Mouse (Mus musculus): ENCODE data around the gene Hbb-bt.
"Not testable (repeated sequence)": the region's sequence is repeated elsewhere in the genome, so short reads cannot be mapped to it uniquely, and the experiment has no call there.

DNA sequence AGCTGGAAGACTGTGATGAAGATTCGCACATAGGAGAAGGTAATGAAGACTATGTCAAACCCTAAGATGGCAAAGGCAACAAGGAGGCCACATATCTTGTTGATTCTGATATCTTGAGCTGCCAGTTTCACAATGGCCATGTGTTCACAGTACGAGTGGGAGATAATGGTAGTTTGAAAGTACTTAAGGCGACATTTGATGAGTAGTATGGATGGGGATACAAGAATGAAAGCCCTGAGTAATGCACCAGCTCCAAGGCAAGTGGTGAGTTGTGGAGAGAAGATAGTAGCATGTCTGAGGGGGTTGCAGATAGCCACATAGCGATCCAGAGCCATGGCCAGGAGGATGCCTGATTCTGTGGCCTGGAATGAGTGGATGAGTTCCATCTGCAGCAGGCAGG lies 36.1 kb downstream of the Hbb-bt start:
- not testable (repeated sequence) for TF ChIP-seq POLR2A (IDR thresholded peaks at IDR 0.05; ENCODE audit: borderline replicate concordance, extremely low read depth, insufficient read depth, insufficient read length, poor library complexity, severe bottlenecking); CTCF (IDR thresholded peaks at IDR 0.05; ENCODE audit: borderline replicate concordance, extremely low read depth, insufficient read depth, insufficient read length)

All from brain, embryonic 14.5 days (tissue).